Mouse (Mus musculus): ENCODE measurements at regions not wholly inside any gene's neighbourhood (a gene's known extent, or its start where the extent isn't known, plus 50 kb on each side); places are given as distances from the start of the nearest gene placed in this dataset.
A peak's percentile ranks its signal among the peaks of the same experiment; 100 is the strongest.

- DNase-seq (ENCODE audit: low read depth, low spot score) = no peak
These were observed 50.9 kb upstream of the Cpne4 start for GRCm38 (mm10) chr9:104496220-104496619.

GRCm38 (mm10) chr9:104490696-104491095, 56.4 kb upstream of the Cpne4 start:
- DNase-seq (ENCODE audit: low read depth, low spot score) = no peak

- DNase-seq (ENCODE audit: low read depth, low spot score) = no peak
These were observed 57.7 kb upstream of the Cpne4 start for GRCm38 (mm10) chr9:104489383-104489782.

- no peak for DNase-seq (ENCODE audit: low read depth, low spot score)
These were observed 64.6 kb upstream of the Cpne4 start for GRCm38 (mm10) chr9:104482440-104482839.

GRCm38 (mm10) chr9:104480683-104481082, 66.4 kb upstream of the Cpne4 start:
- DNase-seq (ENCODE audit: low read depth, low spot score) = no peak

GRCm38 (mm10) chr9:104474831-104475230, 72.3 kb upstream of the Cpne4 start:
- peak; percentile 8 for DNase-seq (ENCODE audit: low read depth, low spot score)

GRCm38 (mm10) chr9:104467238-104467637, 79.8 kb upstream of the Cpne4 start:
- DNase-seq (ENCODE audit: low read depth, low spot score) = no peak

- DNase-seq (ENCODE audit: low read depth, low spot score) = no peak
These were observed 83.4 kb upstream of the Cpne4 start for GRCm38 (mm10) chr9:104463701-104464100.

GRCm38 (mm10) chr9:104460133-104460532, 87.0 kb upstream of the Cpne4 start:
- no peak for DNase-seq (ENCODE audit: low read depth, low spot score)

GRCm38 (mm10) chr9:104457635-104458034, 89.5 kb upstream of the Cpne4 start:
- DNase-seq (ENCODE audit: low read depth, low spot score) = no peak

- no peak for DNase-seq (ENCODE audit: low read depth, low spot score)
These were observed 98.4 kb upstream of the Cpne4 start for GRCm38 (mm10) chr9:104448577-104449165.

GRCm38 (mm10) chr9:104444906-104445305, 102.2 kb upstream of the Cpne4 start:
- no peak for DNase-seq (ENCODE audit: low read depth, low spot score)

- DNase-seq (ENCODE audit: low read depth, low spot score) = no peak
These were observed 103.8 kb upstream of the Cpne4 start for GRCm38 (mm10) chr9:104443236-104443635.

GRCm38 (mm10) chr9:104413021-104413420, 75.5 kb upstream of the Acpp start:
- no peak for DNase-seq (ENCODE audit: low read depth, low spot score)

GRCm38 (mm10) chr9:104410211-104410610, 72.7 kb upstream of the Acpp start:
- peak; percentile 70 for DNase-seq (ENCODE audit: low read depth, low spot score)

- DNase-seq (ENCODE audit: low read depth, low spot score) = no peak
These were observed 71.8 kb upstream of the Acpp start for GRCm38 (mm10) chr9:104409381-104409780.

GRCm38 (mm10) chr9:104408571-104409294, 71.2 kb upstream of the Acpp start:
- DNase-seq (ENCODE audit: low read depth, low spot score) = peak; percentile 80

GRCm38 (mm10) chr9:104407559-104408376, 70.2 kb upstream of the Acpp start:
- peak; percentile 32 for DNase-seq (ENCODE audit: low read depth, low spot score)

GRCm38 (mm10) chr9:104407011-104407410, 69.5 kb upstream of the Acpp start:
- DNase-seq (ENCODE audit: low read depth, low spot score) = no peak

GRCm38 (mm10) chr9:104406491-104406890, 68.9 kb upstream of the Acpp start:
- DNase-seq (ENCODE audit: low read depth, low spot score) = no peak

GRCm38 (mm10) chr9:104403863-104404262, 66.3 kb upstream of the Acpp start:
- no peak for DNase-seq (ENCODE audit: low read depth, low spot score)

GRCm38 (mm10) chr9:104401673-104402072, 64.1 kb upstream of the Acpp start:
- no peak for DNase-seq (ENCODE audit: low read depth, low spot score)

GRCm38 (mm10) chr9:104399927-104400326, 62.4 kb upstream of the Acpp start:
- no peak for DNase-seq (ENCODE audit: low read depth, low spot score)
